Mouse (Mus musculus) brain, embryonic 14.5 days (tissue): Measurements from ENCODE around the gene Hnrnpa3.

Experiments used
- CTCF ChIP-seq: fragments of 200-500 bp; IDR thresholded peaks from 2 replicates; pipeline ENCODE4 v1.5.1; 2012; ENCODE audit warnings: inconsistent platforms, mild to moderate bottlenecking, moderate library complexity, borderline replicate concordance; ENCODE audit not compliant: insufficient read depth, insufficient read length; ENCODE audit errors: extremely low read depth
- POLR2A ChIP-seq: fragments of 200-500 bp; IDR thresholded peaks from 2 replicates; pipeline ENCODE4 v1.6.1; 2012; ENCODE audit warnings: mild to moderate bottlenecking, inconsistent platforms, borderline replicate concordance; ENCODE audit not compliant: poor library complexity, insufficient read depth, insufficient read length, severe bottlenecking; ENCODE audit errors: extremely low read depth

GRCm38 (mm10) chr2:75660255-75660948 lies 1.3 kb downstream of the Hnrnpa3 start:
- TF ChIP-seq CTCF (no peak), POLR2A (no peak)
